Mouse (Mus musculus) brain, adult 2 months (tissue): ENCODE measurements around the gene Cdk5rap2.

Experiments
- DNase-seq: peaks from one replicate; pipeline ENCODE4 v3.0.0; 2011; ENCODE audit warnings: low read depth, low spot score

The Cdk5rap2 gene

GRCm38 (mm10) chr4:70353656-70354055, 56.6 kb downstream of the Cdk5rap2 start:
- no peak for DNase-seq

GRCm38 (mm10) chr4:70335444-70336144, 74.6 kb downstream of the Cdk5rap2 start:
- DNase-seq, result peak; percentile 54

- no peak for DNase-seq
These were observed 75.2 kb downstream of the Cdk5rap2 start for GRCm38 (mm10) chr4:70334995-70335394.

- DNase-seq, result no peak
These were observed 77.3 kb downstream of the Cdk5rap2 start for GRCm38 (mm10) chr4:70332981-70333380.

- no peak for DNase-seq
These were observed 77.7 kb downstream of the Cdk5rap2 start for GRCm38 (mm10) chr4:70332576-70332975.

- DNase-seq, result no peak
These were observed 79.1 kb downstream of the Cdk5rap2 start for GRCm38 (mm10) chr4:70331181-70331580.

- DNase-seq, result no peak
These were observed 82.2 kb downstream of the Cdk5rap2 start for GRCm38 (mm10) chr4:70328033-70328432.

GRCm38 (mm10) chr4:70327436-70327835, 82.8 kb downstream of the Cdk5rap2 start:
- no peak for DNase-seq

GRCm38 (mm10) chr4:70321586-70321985, 88.7 kb downstream of the Cdk5rap2 start:
- no peak for DNase-seq

GRCm38 (mm10) chr4:70312170-70312569, 98.1 kb downstream of the Cdk5rap2 start:
- DNase-seq, result no peak

GRCm38 (mm10) chr4:70311530-70311929, 98.7 kb downstream of the Cdk5rap2 start:
- peak; percentile 92 for DNase-seq

- peak; percentile 88 for DNase-seq
These were observed 103.0 kb downstream of the Cdk5rap2 start for GRCm38 (mm10) chr4:70307230-70307629.

- DNase-seq, result peak; percentile 70
These were observed 106.4 kb downstream of the Cdk5rap2 start for GRCm38 (mm10) chr4:70303870-70304269.

GRCm38 (mm10) chr4:70301187-70301586, 109.1 kb downstream of the Cdk5rap2 start:
- no peak for DNase-seq

GRCm38 (mm10) chr4:70289361-70289760, 120.9 kb downstream of the Cdk5rap2 start:
- no peak for DNase-seq

- no peak for DNase-seq
These were observed 127.1 kb downstream of the Cdk5rap2 start for GRCm38 (mm10) chr4:70283163-70283562.

- DNase-seq, result peak; percentile 19
These were observed 131.4 kb downstream of the Cdk5rap2 start for GRCm38 (mm10) chr4:70278882-70279281.

GRCm38 (mm10) chr4:70278057-70278456, 132.2 kb downstream of the Cdk5rap2 start:
- no peak for DNase-seq

GRCm38 (mm10) chr4:70272943-70273342, 137.3 kb downstream of the Cdk5rap2 start:
- DNase-seq, result peak; percentile 60

- peak; percentile 53 for DNase-seq
These were observed 137.7 kb downstream of the Cdk5rap2 start for GRCm38 (mm10) chr4:70272527-70272926.

GRCm38 (mm10) chr4:70267213-70267906, 142.9 kb downstream of the Cdk5rap2 start:
- DNase-seq, result no peak

- peak; percentile 66 for DNase-seq
These were observed 145.0 kb downstream of the Cdk5rap2 start for GRCm38 (mm10) chr4:70265248-70265647.

- DNase-seq, result peak; percentile 23
These were observed 147.4 kb downstream of the Cdk5rap2 start for GRCm38 (mm10) chr4:70262850-70263249.
